Mouse (Mus musculus) neural tube, embryonic 15.5 days (tissue): ENCODE results near the gene Hexb. TPM values are rescaled to one million over a fixed set of nuclear protein-coding genes. Genes with fewer than 3 reads are reported as not detected.

ENCODE experiments used
- ATAC-seq: fragments of 200-750 bp; cut with Nextera tagmentation; 2 replicates; pipeline ENCODE4 v1.8.0; 2017; ENCODE audit warnings: mild to moderate bottlenecking, moderate TSS enrichment, moderate library complexity; ENCODE audit not compliant: low FRiP score
- H3K27ac ChIP-seq: fragments of 300-500 bp; sonication (generic); replicated peaks from 2 replicates; pipeline ENCODE4 v1.5.1; 2015; ENCODE audit warnings: mild to moderate bottlenecking, inconsistent platforms
- H3K27me3 ChIP-seq: fragments of 300-500 bp; sonication (generic); replicated peaks from 2 replicates; pipeline ENCODE4 v1.6.1; 2015; ENCODE audit warnings: inconsistent platforms
- H3K36me3 ChIP-seq: fragments of 300-500 bp; sonication (generic); 2 replicates; pipeline ENCODE4 v1.6.1; 2015; ENCODE audit warnings: inconsistent platforms
- H3K4me1 ChIP-seq: fragments of 300-500 bp; sonication (generic); 2 replicates; pipeline ENCODE4 v1.6.1; 2015; ENCODE audit warnings: inconsistent platforms
- H3K4me2 ChIP-seq: fragments of 300-500 bp; sonication (generic); 2 replicates; pipeline ENCODE4 v1.6.1; 2015; ENCODE audit warnings: inconsistent platforms, mild to moderate bottlenecking, moderate library complexity
- H3K4me3 ChIP-seq: fragments of 300-500 bp; sonication (generic); replicated peaks from 2 replicates; pipeline ENCODE4 v1.5.1; 2015; ENCODE audit warnings: mild to moderate bottlenecking, inconsistent platforms
- H3K9ac ChIP-seq: fragments of 300-500 bp; sonication (generic); replicated peaks from 2 replicates; pipeline ENCODE4 v1.6.1; 2015; ENCODE audit warnings: mild to moderate bottlenecking, inconsistent platforms
- H3K9me3 ChIP-seq: fragments of 300-500 bp; sonication (generic); replicated peaks from 2 replicates; pipeline ENCODE4 v1.6.1; 2016; ENCODE audit warnings: inconsistent platforms
- WGBS: fragments of 180-500 bp; shearing (Covaris S2); methylation state at CpG from one replicate; pipeline ENCODE4 v1.1.7; 2015; ENCODE audit warnings: mixed read lengths; 5-methylcytosine and 5-hydroxymethylcytosine counted together
- polyA plus RNA-seq: library from polyadenylated mRNA; unstranded; fragments of >200 nt; fragmentation: Nextera tagmentation; extraction: Ambion mirVana; gene quantifications from 2 replicates; pipeline ENCODE4 v1.2.1, GENCODE M21; 2015

Gene Hexb
- polyA plus RNA-seq, result 54.5 and 66.1 TPM in 2 replicates

DNA sequence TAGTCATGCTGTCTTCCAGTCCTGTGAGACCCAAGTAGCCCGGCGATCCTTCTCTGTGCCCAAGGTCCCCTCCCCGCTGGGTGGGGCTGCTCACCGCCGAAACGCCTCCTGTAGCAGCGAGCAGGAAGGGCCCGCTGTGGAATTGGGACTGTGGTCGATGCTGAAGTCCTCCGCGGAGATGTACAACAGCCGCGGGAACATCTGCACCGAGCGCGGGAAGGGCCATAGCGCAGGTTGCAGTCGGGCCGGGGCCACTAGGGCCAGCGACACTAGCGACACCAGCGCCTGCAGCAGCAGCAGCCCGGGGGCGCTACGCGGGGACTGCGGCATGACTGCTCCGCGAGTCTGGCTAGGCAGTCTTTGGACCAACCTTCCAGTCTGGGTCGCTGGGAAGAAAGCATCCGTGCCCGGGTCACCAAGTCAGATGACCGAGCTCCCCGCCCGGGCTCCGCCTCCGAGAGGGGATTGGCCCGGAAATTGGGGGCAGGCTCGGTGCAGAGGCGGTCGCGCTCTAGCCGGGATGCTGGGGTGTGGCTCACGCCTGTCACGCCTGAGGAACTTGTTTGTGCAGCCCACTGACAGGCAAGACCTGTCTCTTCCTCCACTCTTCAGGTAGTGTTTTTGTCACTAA lies at the start of gene Hexb:
Gene Hexb, minus strand, starts transcription at position 426 of the 631 bp plus-strand sequence.
- peak within 1 kb of the TSS; percentile 79 for H3K9ac ChIP-seq
- no peaks in the 10 kb centered on the region for H3K36me3 ChIP-seq
- H3K4me1 ChIP-seq, result peaks cover 11% of the 10 kb centered on the region; the same call in 1 of the 2 replicates
- WGBS, result under 1% methylated on average over 45 of the region's 45 CpGs
- no peaks in the 10 kb centered on the region for H3K9me3 ChIP-seq
- peak; percentile 90 for ATAC-seq
- peak within 1 kb of the TSS; percentile 85 for H3K4me2 ChIP-seq
- peak within 1 kb of the TSS; percentile 71 for H3K4me3 ChIP-seq
- peak within 1 kb of the TSS; percentile 68 for H3K27ac ChIP-seq
- no peaks in the 10 kb centered on the region for H3K27me3 ChIP-seq

- WGBS, result 24% methylated on average over 4 of the region's 4 CpGs
- H3K4me3 ChIP-seq, result peak overlapping the region; percentile 10
- peak overlapping the region; percentile 92 for H3K4me2 ChIP-seq
- H3K36me3 ChIP-seq, result peaks cover 41% of the 10 kb centered on the region
- peaks cover 94% of the 10 kb centered on the region for H3K4me1 ChIP-seq
- ATAC-seq, result no peak
- no peaks in the 10 kb centered on the region for H3K27me3 ChIP-seq
- H3K9me3 ChIP-seq, result no peaks in the 10 kb centered on the region
- H3K27ac ChIP-seq, result no peak overlapping the region
- no peak overlapping the region for H3K9ac ChIP-seq
Observed at GRCm38 (mm10) chr13:97247754-97248153, 49.6 kb upstream of the Hexb start.

GRCm38 (mm10) chr13:97246217-97246616 lies 48.1 kb upstream of the Hexb start:
- no peaks in the 10 kb centered on the region for H3K27me3 ChIP-seq
- peaks cover 85% of the 10 kb centered on the region for H3K4me1 ChIP-seq
- H3K27ac ChIP-seq, result no peak overlapping the region
- H3K4me2 ChIP-seq, result peak overlapping the region; percentile 92
- no peak overlapping the region for H3K9ac ChIP-seq
- peaks cover 29% of the 10 kb centered on the region for H3K36me3 ChIP-seq
- no peaks in the 10 kb centered on the region for H3K9me3 ChIP-seq
- H3K4me3 ChIP-seq, result peak overlapping the region; percentile 0; the same call in 1 of the 2 replicates
- ATAC-seq, result no peak
- WGBS, result 53% methylated on average over 16 of the region's 16 CpGs

DNA sequence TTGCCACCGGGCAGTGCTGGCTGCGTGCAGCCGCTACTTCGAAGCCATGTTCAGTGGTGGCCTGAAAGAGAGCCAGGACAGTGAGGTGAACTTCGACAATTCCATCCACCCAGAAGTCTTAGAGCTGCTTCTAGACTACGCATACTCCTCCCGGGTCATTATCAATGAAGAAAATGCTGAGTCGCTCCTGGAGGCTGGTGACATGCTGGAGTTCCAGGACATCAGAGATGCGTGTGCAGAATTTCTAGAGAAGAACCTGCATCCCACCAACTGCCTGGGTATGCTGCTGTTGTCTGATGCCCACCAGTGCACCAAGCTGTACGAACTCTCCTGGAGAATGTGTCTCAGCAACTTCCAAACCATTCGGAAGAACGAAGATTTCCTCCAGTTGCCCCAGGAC lies 47.0 kb upstream of the Hexb start:
- Histone ChIP-seq H3K36me3 (peaks cover 24% of the 10 kb centered on the region), H3K4me3 (peak overlapping the region; percentile 92), H3K4me2 (peak overlapping the region; percentile 92), H3K9me3 (no peaks in the 10 kb centered on the region), H3K4me1 (peaks cover 81% of the 10 kb centered on the region), H3K27me3 (no peaks in the 10 kb centered on the region), H3K27ac (peak overlapping the region; percentile 45; the same call in 1 of the 2 replicates), H3K9ac (peak overlapping the region; percentile 70; the same call in 1 of the 2 replicates)
- ATAC-seq, result no peak
- WGBS, result 64% methylated on average over 12 of the region's 12 CpGs

GRCm38 (mm10) chr13:97244712-97245105 lies 46.6 kb upstream of the Hexb start:
- peaks cover 24% of the 10 kb centered on the region for H3K36me3 ChIP-seq
- peak overlapping the region; percentile 92 for H3K4me2 ChIP-seq
- H3K9ac ChIP-seq, result peak overlapping the region; percentile 70
- ATAC-seq, result no peak
- 36% methylated on average over 11 of the region's 11 CpGs for WGBS
- peaks cover 81% of the 10 kb centered on the region for H3K4me1 ChIP-seq
- H3K27me3 ChIP-seq, result no peaks in the 10 kb centered on the region
- H3K4me3 ChIP-seq, result peak overlapping the region; percentile 92
- no peaks in the 10 kb centered on the region for H3K9me3 ChIP-seq
- H3K27ac ChIP-seq, result peak overlapping the region; percentile 98; the same call in 1 of the 2 replicates

- Histone ChIP-seq H3K36me3 (peaks cover 24% of the 10 kb centered on the region), H3K4me1 (peaks cover 81% of the 10 kb centered on the region), H3K9ac (peak overlapping the region; percentile 70), H3K4me2 (peak overlapping the region; percentile 92), H3K27ac (peak overlapping the region; percentile 98), H3K9me3 (no peaks in the 10 kb centered on the region), H3K27me3 (no peaks in the 10 kb centered on the region), H3K4me3 (peak overlapping the region; percentile 92)
- 12% methylated on average over 15 of the region's 15 CpGs for WGBS
- ATAC-seq, result no peak
Observed at GRCm38 (mm10) chr13:97243962-97244711, 46.0 kb upstream of the Hexb start.

- H3K9ac ChIP-seq, result peak overlapping the region; percentile 70
- peak overlapping the region; percentile 92 for H3K4me3 ChIP-seq
- ATAC-seq, result no peak
- H3K36me3 ChIP-seq, result peaks cover 16% of the 10 kb centered on the region
- no peaks in the 10 kb centered on the region for H3K27me3 ChIP-seq
- peak overlapping the region; percentile 98 for H3K27ac ChIP-seq
- H3K9me3 ChIP-seq, result no peaks in the 10 kb centered on the region
- H3K4me1 ChIP-seq, result peaks cover 79% of the 10 kb centered on the region
- WGBS, result 2% methylated on average over 6 of the region's 6 CpGs
- H3K4me2 ChIP-seq, result peak overlapping the region; percentile 92
Observed at GRCm38 (mm10) chr13:97242716-97243115, 44.6 kb upstream of the Hexb start.

DNA sequence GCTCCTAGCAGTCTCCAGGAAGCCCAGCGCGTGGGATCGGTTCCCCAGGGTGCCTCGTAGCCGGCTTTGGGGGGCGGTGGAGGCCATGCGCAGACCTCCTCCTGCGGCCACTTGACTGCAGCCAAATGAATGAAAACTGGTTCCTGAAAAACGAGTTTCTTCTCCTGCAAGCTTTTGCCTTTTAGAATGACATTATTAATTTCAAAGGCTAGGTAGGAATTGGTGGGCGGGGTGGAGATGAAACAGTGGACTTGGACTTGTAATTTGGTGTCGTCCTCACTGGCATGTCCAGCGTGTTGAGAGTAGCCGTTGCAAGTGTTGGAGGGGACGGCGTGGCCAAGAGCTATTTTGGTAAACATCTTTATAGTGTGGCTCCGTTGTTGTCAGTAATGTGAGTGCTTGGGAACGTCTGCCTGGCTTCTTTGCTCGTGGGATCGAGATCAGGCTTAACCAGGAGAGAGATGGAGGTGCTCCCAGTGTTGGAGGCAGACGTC lies 43.7 kb upstream of the Hexb start:
- Histone ChIP-seq H3K27ac (peak overlapping the region; percentile 98), H3K36me3 (peaks cover 15% of the 10 kb centered on the region), H3K4me3 (peak overlapping the region; percentile 92), H3K9me3 (no peaks in the 10 kb centered on the region), H3K9ac (peak overlapping the region; percentile 70), H3K27me3 (no peaks in the 10 kb centered on the region), H3K4me1 (peaks cover 72% of the 10 kb centered on the region), H3K4me2 (peak overlapping the region; percentile 92)
- under 1% methylated on average over 20 of the region's 20 CpGs for WGBS
- no peak for ATAC-seq

GRCm38 (mm10) chr13:97240965-97241786 lies 43.0 kb upstream of the Hexb start, which contains the start of gene Enc1:
Gene Enc1, plus strand, starts transcription at chr13:97241105.
- WGBS, result under 1% methylated on average over 77 of the region's 89 CpGs

DNA sequence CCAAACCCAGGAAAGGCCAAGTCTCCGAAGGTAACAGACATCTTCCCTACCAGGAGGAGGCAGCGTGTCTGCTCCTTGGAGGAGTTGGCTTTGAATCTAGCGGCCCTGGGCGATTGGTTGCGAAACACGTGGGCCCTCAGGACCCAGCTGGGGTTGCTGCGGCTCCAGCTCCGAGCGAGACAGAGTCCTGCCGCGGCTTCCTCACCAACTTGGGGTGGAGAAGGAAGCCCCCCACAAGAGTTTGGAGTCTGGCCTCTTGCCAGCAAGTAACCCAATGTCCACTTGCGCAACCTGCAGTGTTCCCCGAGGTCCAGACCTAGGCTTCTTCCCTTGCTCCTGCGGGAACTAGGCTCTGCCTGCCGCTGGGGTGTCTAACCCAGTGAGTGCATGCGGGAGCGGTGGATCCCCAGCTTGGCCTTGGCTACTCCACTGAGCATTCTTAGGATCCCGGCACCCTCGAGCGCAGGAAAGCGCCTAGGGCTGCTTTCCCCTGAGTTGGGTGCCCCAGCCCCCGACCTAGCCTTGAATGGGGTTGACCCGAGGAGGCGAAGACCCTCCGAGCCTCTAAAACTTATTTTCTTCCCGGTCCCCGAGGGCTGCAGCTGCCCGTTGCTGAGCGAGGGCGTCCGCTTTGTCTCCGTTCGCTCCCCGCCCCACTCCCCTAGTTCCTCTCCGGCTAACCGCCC lies 42.3 kb upstream of the Hexb start:
- Histone ChIP-seq H3K4me3 (peak overlapping the region; percentile 92), H3K27me3 (no peaks in the 10 kb centered on the region), H3K27ac (peak overlapping the region; percentile 98), H3K9me3 (no peaks in the 10 kb centered on the region), H3K4me2 (peak overlapping the region; percentile 92), H3K9ac (peak overlapping the region; percentile 70), H3K36me3 (peaks cover 4% of the 10 kb centered on the region; the same call in 1 of the 2 replicates), H3K4me1 (peaks cover 58% of the 10 kb centered on the region)
- peak; percentile 68 for ATAC-seq
- WGBS, result under 1% methylated on average over 28 of the region's 36 CpGs

More at GRCm38 (mm10) chr13:97240965-97241786, 43.0 kb upstream of the Hexb start, which contains the start of gene Enc1:
- peak within 1 kb of the TSS; percentile 98 for H3K27ac ChIP-seq
- H3K4me1 ChIP-seq, result peaks cover 66% of the 10 kb centered on the region
- peak within 1 kb of the TSS; percentile 92 for H3K4me3 ChIP-seq
- H3K27me3 ChIP-seq, result no peaks in the 10 kb centered on the region
- peak; percentile 92 for ATAC-seq
- H3K9me3 ChIP-seq, result no peaks in the 10 kb centered on the region
- H3K4me2 ChIP-seq, result peak within 1 kb of the TSS; percentile 92
- H3K9ac ChIP-seq, result peak within 1 kb of the TSS; percentile 70
- H3K36me3 ChIP-seq, result peaks cover 11% of the 10 kb centered on the region; the same call in 1 of the 2 replicates
